Mouse (Mus musculus) lung, postnatal 0 days (tissue): Measurements from ENCODE around the gene Atxn3. TPM values are rescaled to one million over a fixed set of nuclear protein-coding genes. Genes with fewer than 3 reads are reported as not detected.
A peak's percentile ranks its signal among the peaks of the same experiment; 100 is the strongest.
"Not testable (repeated sequence)": the region's sequence is repeated elsewhere in the genome, so short reads cannot be mapped to it uniquely, and the experiment has no call there.

Experiments used
- ATAC-seq: fragments of 200-750 bp; cut with Nextera tagmentation; 2 replicates; pipeline ENCODE4 v1.8.0; 2017; ENCODE audit warnings: moderate library complexity
- DNase-seq: peaks from one replicate; pipeline ENCODE4 v3.0.0-alpha.2; 2016; ENCODE audit warnings: low spot score
- H3K27ac ChIP-seq: fragments of 300-500 bp; sonication (generic); 2 replicates; pipeline ENCODE4 v1.5.1; 2014; ENCODE audit warnings: antibody characterized with exemption, mild to moderate bottlenecking, low read length, mixed read lengths
- H3K27me3 ChIP-seq: fragments of 300-500 bp; sonication (generic); replicated peaks from 2 replicates; pipeline ENCODE4 v1.6.1; 2014; ENCODE audit warnings: low read length, mixed read lengths; ENCODE audit not compliant: insufficient read depth
- H3K36me3 ChIP-seq: fragments of 300-500 bp; sonication (generic); 2 replicates; pipeline ENCODE4 v1.6.1; 2014; ENCODE audit warnings: low read length, mixed read lengths; ENCODE audit not compliant: insufficient read depth
- H3K4me1 ChIP-seq: fragments of 300-500 bp; sonication (generic); 2 replicates; pipeline ENCODE4 v1.6.1; 2014; ENCODE audit warnings: antibody characterized with exemption, low read depth, low read length, mixed read lengths; ENCODE audit not compliant: insufficient read depth
- H3K4me2 ChIP-seq: fragments of 300-500 bp; sonication (generic); replicated peaks from 2 replicates; pipeline ENCODE4 v1.6.1; 2014; ENCODE audit warnings: low read depth, mild to moderate bottlenecking, low read length, moderate library complexity, mixed read lengths
- H3K4me3 ChIP-seq: fragments of 300-500 bp; sonication (generic); 2 replicates; pipeline ENCODE4 v1.5.1; 2014; ENCODE audit warnings: low read depth, low read length
- H3K9ac ChIP-seq: fragments of 300-500 bp; sonication (generic); replicated peaks from 2 replicates; pipeline ENCODE4 v1.6.1; 2014; ENCODE audit warnings: low read depth, mild to moderate bottlenecking
- H3K9me3 ChIP-seq: fragments of 300-500 bp; sonication (generic); 2 replicates; pipeline ENCODE4 v1.6.1; 2016; ENCODE audit warnings: low read length, mixed read lengths
- CTCF ChIP-seq: IDR thresholded peaks from 2 replicates; pipeline ENCODE4 v1.5.1; 2016; ENCODE audit warnings: antibody characterized with exemption, mild to moderate bottlenecking
- EP300 ChIP-seq: IDR thresholded peaks from 2 replicates; pipeline ENCODE4 v1.6.1; 2016; ENCODE audit warnings: antibody characterized with exemption, mild to moderate bottlenecking, control low read depth
- WGBS: fragments of 180-500 bp; shearing (Covaris S2); extraction: QIAGEN DNeasy Blood & Tissue Kit; methylation state at CpG from one replicate; pipeline ENCODE4 v1.1.7; 2014; 5-methylcytosine and 5-hydroxymethylcytosine counted together
- polyA plus RNA-seq: library from polyadenylated mRNA; unstranded; fragments of >200 nt; fragmentation: Nextera tagmentation; extraction: Ambion mirVana; gene quantifications from 2 replicates; pipeline ENCODE4 v1.2.1, GENCODE M21; 2015

Atxn3 gene
- polyA plus RNA-seq, 1 experiment from 2014 or later, result 15.3 TPM

- TF ChIP-seq CTCF (no peak), EP300 (no peak)
- Histone ChIP-seq H3K4me3 (no peak overlapping the region), H3K9ac (no peak overlapping the region), H3K36me3 (peaks cover 7% of the 10 kb centered on the region; the same call in 1 of the 2 replicates), H3K9me3 (no peaks in the 10 kb centered on the region), H3K4me2 (no peak overlapping the region), H3K4me1 (peaks cover 6% of the 10 kb centered on the region; the same call in 1 of the 2 replicates), H3K27me3 (no peaks in the 10 kb centered on the region), H3K27ac (no peak overlapping the region)
- ATAC-seq (no peak), DNase-seq (peak; percentile 7)
- WGBS, result 98% methylated on average over 3 of the region's 3 CpGs
These were observed 14.2 kb upstream of the Atxn3 start for GRCm38 (mm10) chr12:101972230-101972629.

GRCm38 (mm10) chr12:101971311-101971710, 13.3 kb upstream of the Atxn3 start:
- WGBS, result 86% methylated on average over 2 of the region's 2 CpGs
- peaks cover 7% of the 10 kb centered on the region; the same call in 1 of the 2 replicates for H3K36me3 ChIP-seq

GRCm38 (mm10) chr12:101958960-101959780, 1.1 kb upstream of the Atxn3 start:
- H3K9me3 ChIP-seq, DNase-seq, H3K27ac ChIP-seq, H3K9ac ChIP-seq, H3K36me3 ChIP-seq, H3K27me3 ChIP-seq, H3K4me1 ChIP-seq, ATAC-seq: not testable (repeated sequence)
- H3K4me2 ChIP-seq, result peak overlapping the region; percentile 48
- H3K4me3 ChIP-seq, result peak overlapping the region; percentile 14; the same call in 1 of the 2 replicates
- 84% methylated on average over 5 of the region's 5 CpGs for whole genome bisulfite sequencing

More at GRCm38 (mm10) chr12:101971311-101971710, 13.3 kb upstream of the Atxn3 start:
- no peak overlapping the region for H3K4me3 ChIP-seq
- H3K4me1 ChIP-seq, result no peaks in the 10 kb centered on the region
- H3K27ac ChIP-seq, result no peak overlapping the region
- no peaks in the 10 kb centered on the region for H3K9me3 ChIP-seq
- ATAC-seq (no peak), DNase-seq (no peak)
- H3K4me2 ChIP-seq, result no peak overlapping the region
- no peak for TF ChIP-seq EP300
- no peak for TF ChIP-seq CTCF
- H3K27me3 ChIP-seq, result no peaks in the 10 kb centered on the region
- H3K9ac ChIP-seq, result no peak overlapping the region

- peak overlapping the region; percentile 14; the same call in 1 of the 2 replicates for H3K4me3 ChIP-seq
- WGBS, result 32% methylated on average over 9 of the region's 9 CpGs
- peak overlapping the region; percentile 12; the same call in 1 of the 2 replicates for H3K27ac ChIP-seq
- H3K4me1 ChIP-seq, result peaks cover 9% of the 10 kb centered on the region; the same call in 1 of the 2 replicates
- no peaks in the 10 kb centered on the region for H3K27me3 ChIP-seq
- TF ChIP-seq EP300 (no peak), CTCF (no peak)
- no peak for DNase-seq
- peak overlapping the region; percentile 48 for H3K4me2 ChIP-seq
- H3K36me3 ChIP-seq, result no peaks in the 10 kb centered on the region
- H3K9ac ChIP-seq, result 0 out of 2 replicates have a peak overlapping the region, but pooled peaks have one; percentile 8
- ATAC-seq, result no peak
- H3K9me3 ChIP-seq, result no peaks in the 10 kb centered on the region
These were observed 510 bp upstream of the Atxn3 start for GRCm38 (mm10) chr12:101958556-101958955.

- Histone ChIP-seq H3K27ac (peak overlapping the region; percentile 83), H3K4me2 (peak overlapping the region; percentile 75), H3K9ac (peak overlapping the region; percentile 73), H3K36me3 (no peaks in the 10 kb centered on the region), H3K4me1 (peaks cover 9% of the 10 kb centered on the region; the same call in 1 of the 2 replicates), H3K27me3 (no peaks in the 10 kb centered on the region), H3K9me3 (no peaks in the 10 kb centered on the region), H3K4me3 (peak overlapping the region; percentile 98)
- ATAC-seq (peak; percentile 2), DNase-seq (peak; percentile 36)
- WGBS, result 4% methylated on average over 26 of the region's 26 CpGs
- no peak for TF ChIP-seq EP300
- no peak for TF ChIP-seq CTCF
These were observed 736 bp downstream of the Atxn3 start for GRCm38 (mm10) chr12:101957079-101957941.

GRCm38 (mm10) chr12:101955821-101956220, 2.2 kb downstream of the Atxn3 start:
- H3K4me2 ChIP-seq, H3K36me3 ChIP-seq, H3K9me3 ChIP-seq, H3K27ac ChIP-seq, H3K27me3 ChIP-seq, H3K4me3 ChIP-seq, H3K9ac ChIP-seq, H3K4me1 ChIP-seq, DNase-seq, ATAC-seq: not testable (repeated sequence)
- 97% methylated on average over 8 of the region's 8 CpGs for WGBS
